Mouse (Mus musculus) ES-CJ7 (cell line): ENCODE data around the gene Nppa.
"Not testable (repeated sequence)": the region's sequence is repeated elsewhere in the genome, so short reads cannot be mapped to it uniquely, and the experiment has no call there.

Experiments used
- DNase-seq: peaks from one replicate; pipeline ENCODE4 v3.0.0; 2011; ENCODE audit warnings: low read depth, low spot score

The Nppa gene

GRCm38 (mm10) chr4:148011332-148011731 lies 10.8 kb downstream of the Nppa start:
- no peak for DNase-seq

- no peak for DNase-seq
These were observed 11.7 kb downstream of the Nppa start for GRCm38 (mm10) chr4:148012216-148012615.

- peak; percentile 50 for DNase-seq
These were observed 14.9 kb downstream of the Nppa start for GRCm38 (mm10) chr4:148015418-148015817.

DNA sequence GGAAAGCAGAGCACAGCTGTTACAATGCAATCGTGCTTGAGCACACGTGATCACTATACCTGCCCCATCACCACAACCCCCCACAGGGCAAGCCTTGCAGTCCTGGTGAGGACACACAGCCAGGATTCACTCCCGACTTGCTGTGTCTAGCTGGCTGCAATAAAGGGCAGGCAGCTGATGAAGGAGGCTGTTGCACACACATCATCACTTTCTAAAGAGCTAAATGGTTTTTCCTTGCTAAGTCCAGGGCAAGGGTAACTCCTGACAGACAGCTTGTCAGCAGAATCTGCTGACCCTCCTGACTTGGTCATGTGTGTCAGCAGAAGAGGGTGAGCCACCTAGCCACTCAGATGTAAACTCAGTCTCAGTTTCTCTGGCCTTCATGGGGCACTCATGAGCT lies 16.5 kb downstream of the Nppa start:
- no peak for DNase-seq

DNA sequence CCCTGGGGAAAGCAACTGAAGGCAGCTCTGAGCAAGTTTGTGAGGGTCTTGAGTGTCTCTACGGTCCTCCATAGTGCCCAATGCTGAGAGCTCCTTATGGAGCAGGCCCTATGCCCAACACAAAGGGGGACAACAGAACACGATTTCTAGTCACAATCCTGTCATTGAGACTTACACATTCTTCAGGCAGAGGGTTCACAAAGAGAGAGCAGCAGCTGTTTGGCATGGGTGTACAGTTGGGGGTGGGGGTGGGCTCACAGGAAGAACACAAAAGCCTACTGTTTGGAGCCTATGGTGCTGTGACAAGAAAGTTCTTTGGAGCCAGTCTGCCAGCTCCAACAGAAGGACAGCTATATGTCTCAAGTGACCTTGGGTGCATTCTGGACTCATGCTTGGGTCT lies 17.9 kb downstream of the Nppa start:
- no peak for DNase-seq

DNA sequence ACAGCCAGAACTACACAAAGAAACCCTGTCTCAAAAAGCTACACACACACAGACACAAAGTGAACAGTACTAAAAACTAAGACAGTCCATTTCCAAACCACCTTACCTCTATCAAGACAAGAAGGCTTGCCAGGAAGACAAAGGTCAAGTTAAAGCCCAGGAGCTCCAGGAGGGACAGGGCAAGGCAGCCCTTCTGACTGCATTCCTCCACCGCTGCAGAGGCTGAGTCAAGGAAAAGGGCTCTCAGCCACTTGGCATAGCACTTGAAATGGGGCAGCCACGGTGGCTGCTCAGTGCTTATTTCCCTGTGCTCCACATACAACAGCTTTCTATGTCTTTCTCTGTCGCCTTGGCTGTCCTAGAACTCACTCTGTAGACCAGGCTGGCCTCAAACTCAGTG lies 23.5 kb downstream of the Nppa start:
- DNase-seq = no peak

- DNase-seq = no peak
These were observed 28.8 kb downstream of the Nppa start for GRCm38 (mm10) chr4:148029297-148029696.

DNA sequence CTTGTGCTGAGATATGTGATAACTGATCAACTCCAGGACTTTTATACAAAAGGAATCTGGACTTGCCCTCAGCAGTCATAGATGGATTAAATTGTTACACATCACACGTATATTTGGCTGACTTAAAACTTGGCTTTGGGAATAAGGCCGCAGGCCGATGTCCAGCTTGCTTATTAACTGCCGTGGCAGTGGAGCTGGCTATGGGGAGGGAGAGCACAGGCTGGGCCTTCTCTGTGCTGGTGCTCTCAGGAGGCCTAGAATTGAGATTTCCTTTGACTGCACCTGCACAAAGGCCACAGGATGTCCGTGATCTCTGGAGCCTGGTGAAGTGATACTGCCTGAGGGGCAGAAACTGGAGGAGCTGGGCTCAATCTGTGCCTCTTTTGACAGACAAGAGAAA lies 30.0 kb downstream of the Nppa start:
- DNase-seq = no peak

GRCm38 (mm10) chr4:148033858-148034410 lies 33.4 kb downstream of the Nppa start:
- DNase-seq = peak; percentile 81

- no peak for DNase-seq
These were observed 34.9 kb downstream of the Nppa start for GRCm38 (mm10) chr4:148035440-148035839.

DNA sequence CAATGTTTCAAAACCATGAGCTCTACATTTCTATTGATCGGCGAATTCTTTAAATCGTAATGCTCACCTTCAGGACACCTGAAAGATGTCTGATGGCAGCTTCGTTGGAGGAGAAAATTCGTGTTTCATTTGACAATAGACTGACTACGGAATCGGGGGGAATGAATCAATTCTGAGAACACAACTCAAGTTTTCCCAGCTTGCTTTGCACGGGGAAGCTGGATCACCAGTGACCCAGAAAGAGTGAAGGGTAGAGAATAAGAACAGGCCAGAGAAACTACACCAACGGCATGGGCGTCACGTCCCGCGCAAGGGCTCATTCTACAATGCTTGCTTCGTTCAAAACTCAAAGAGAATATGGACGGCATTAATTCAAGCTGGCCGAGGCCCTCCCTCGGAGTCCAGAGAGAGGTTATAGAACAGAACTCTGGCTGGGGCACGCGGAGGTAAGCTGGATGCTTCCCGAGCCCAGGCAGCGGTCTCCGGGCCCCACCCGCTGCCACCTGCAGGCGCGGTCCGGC lies 37.6 kb downstream of the Nppa start:
- no peak for DNase-seq

DNA sequence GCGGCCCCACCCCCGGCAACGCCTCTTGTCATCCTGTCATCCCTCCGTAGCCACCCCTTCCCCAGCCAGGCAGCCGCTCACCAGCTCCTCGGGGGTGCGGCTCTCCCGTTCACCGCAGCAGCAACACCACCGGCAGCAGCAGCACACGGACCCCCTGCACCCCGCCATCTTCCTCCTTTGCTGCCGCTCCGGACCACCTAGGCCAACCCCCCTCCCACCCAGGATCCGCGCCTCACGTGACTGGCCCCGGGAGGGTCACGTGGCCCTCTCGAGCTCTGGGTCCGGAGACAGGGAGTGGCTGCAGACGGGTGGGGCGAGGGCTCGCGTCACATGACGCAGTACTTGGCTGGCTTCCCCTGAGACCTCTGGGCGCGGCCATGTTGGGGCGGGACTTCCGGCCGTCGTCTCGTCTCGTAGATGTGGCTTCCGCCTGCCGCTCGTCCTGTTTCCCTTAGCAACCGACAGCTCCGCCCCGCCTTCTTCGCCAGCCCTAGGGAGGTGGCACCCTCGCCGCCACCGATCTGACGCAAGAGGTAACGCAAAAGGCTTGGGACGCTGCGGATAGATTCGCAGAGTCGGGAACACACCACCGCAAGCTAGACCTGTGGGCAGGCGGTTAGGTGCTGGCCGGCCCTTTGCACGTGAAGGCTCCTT lies 38.2 kb downstream of the Nppa start, which contains the start of the genes Clcn6 and Mthfr:
Clcn6 (minus strand) TSS at position 222 of the 654 bp plus-strand sequence.
Mthfr (plus strand) TSS at position 478 of the 654 bp plus-strand sequence.
- peak; percentile 99 for DNase-seq

GRCm38 (mm10) chr4:148039254-148040028 lies 38.9 kb downstream of the Nppa start:
- no peak for DNase-seq

- no peak for DNase-seq
These were observed 39.7 kb downstream of the Nppa start for GRCm38 (mm10) chr4:148040029-148040830.

- DNase-seq = peak; percentile 94
These were observed 40.5 kb downstream of the Nppa start for GRCm38 (mm10) chr4:148040933-148041610.

- DNase-seq = no peak
These were observed 41.2 kb downstream of the Nppa start for GRCm38 (mm10) chr4:148041611-148042191.

DNA sequence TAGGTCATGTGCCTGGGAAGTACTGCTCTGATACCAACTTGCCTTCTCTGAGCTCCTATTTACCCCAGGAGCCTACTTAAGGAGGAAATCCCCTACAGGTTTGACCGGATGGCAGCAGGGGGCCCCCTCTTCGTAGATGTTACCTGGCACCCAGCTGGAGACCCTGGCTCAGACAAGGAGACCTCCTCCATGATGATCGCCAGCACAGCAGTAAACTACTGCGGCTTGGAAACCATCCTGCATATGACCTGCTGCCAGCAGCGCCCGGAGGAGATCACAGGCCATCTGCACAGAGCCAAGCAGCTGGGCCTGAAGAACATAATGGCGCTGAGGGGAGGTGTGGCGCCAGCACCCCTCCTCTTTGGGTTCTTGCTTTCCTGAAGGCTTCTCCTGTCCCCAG lies 42.8 kb downstream of the Nppa start:
- DNase-seq = not testable (repeated sequence)

DNA sequence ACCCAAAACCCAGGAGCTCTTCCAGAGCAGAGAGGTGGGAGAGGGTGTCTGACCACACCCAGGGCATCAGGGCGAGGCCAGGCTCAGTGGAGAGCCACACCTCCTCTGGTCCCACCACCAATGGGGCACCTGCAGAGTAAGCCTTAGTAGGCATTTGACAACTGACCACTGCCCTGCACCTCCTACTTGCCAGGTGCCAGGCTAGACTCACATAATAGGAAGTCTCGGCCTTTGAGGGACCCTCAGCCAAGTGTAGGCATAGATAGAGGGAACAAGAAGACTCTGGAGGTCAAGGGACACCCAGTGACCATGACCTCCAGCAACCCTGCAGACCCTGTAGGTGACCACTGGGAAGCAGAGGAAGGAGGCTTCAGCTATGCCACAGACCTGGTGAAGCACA lies 43.6 kb downstream of the Nppa start:
- no peak for DNase-seq

- DNase-seq = no peak
These were observed 46.0 kb downstream of the Nppa start for GRCm38 (mm10) chr4:148046450-148047031.

- DNase-seq = not testable (repeated sequence)
These were observed 49.9 kb downstream of the Nppa start for GRCm38 (mm10) chr4:148050396-148050914.
